Mouse (Mus musculus) CH12.LX (cell line): ENCODE results near the gene Atp5g1. TPM values are rescaled to one million over a fixed set of nuclear protein-coding genes. Genes with fewer than 3 reads are reported as not detected.

Experiments used
- DNase-seq: peaks from one replicate; pipeline ENCODE4 v3.0.0-alpha.2; 2013; ENCODE audit errors: extremely low read depth
- H3K27ac ChIP-seq: 2 replicates; pipeline ENCODE4 v1.5.1; 2012; ENCODE audit warnings: low read depth, mild to moderate bottlenecking, control low read depth, moderate library complexity; ENCODE audit not compliant: insufficient read depth
- H3K27me3 ChIP-seq: replicated peaks from 2 replicates; pipeline ENCODE3; 2012; ENCODE audit warnings: inconsistent platforms
- H3K36me3 ChIP-seq, 2 experiments: replicated peaks in 1 of 2; 2 replicates each; pipeline versions ENCODE3 to v1.6.1; 2012; ENCODE audit warnings: inconsistent platforms in 1 of 2, low read length in 1 of 2, mild to moderate bottlenecking in 1 of 2, mixed read lengths in 1 of 2, moderate library complexity in 1 of 2; ENCODE audit not compliant: control insufficient read depth in 1 of 2, insufficient read depth in 1 of 2
- H3K4me1 ChIP-seq, 2 experiments: 2 replicates each; pipeline ENCODE4 v1.6.1; 2012; ENCODE audit warnings: inconsistent platforms in 1 of 2, moderate library complexity in 1 of 2; ENCODE audit not compliant: insufficient read depth in 2 of 2, control insufficient read depth in 1 of 2
- H3K4me2 ChIP-seq: 2 replicates; pipeline ENCODE4 v1.6.1; 2012; ENCODE audit warnings: low read depth, mild to moderate bottlenecking, control low read depth; ENCODE audit not compliant: poor library complexity, insufficient read depth, severe bottlenecking
- H3K4me3 ChIP-seq, 3 experiments: fragments of 150-350 bp in 1 of 3; sonication (generic) in 1 of 3; replicated peaks in 1 of 3; 2 replicates each; pipeline versions ENCODE3 to v1.5.1; 2011 to 2012; ENCODE audit warnings: low read depth in 2 of 3, low read length in 2 of 3, mild to moderate bottlenecking in 2 of 3, moderate library complexity in 2 of 3, control low read depth in 1 of 3, improper control_type of control experiment in 1 of 3, inconsistent platforms in 1 of 3, mixed read lengths in 1 of 3; ENCODE audit not compliant: poor library complexity in 1 of 3
- H3K79me2 ChIP-seq: replicated peaks from 2 replicates; pipeline ENCODE4 v1.6.1; 2012; ENCODE audit warnings: mild to moderate bottlenecking, moderate library complexity; ENCODE audit not compliant: control insufficient read depth, poor library complexity, insufficient read depth, severe bottlenecking; ENCODE audit errors: extremely low read depth
- H3K9ac ChIP-seq: 2 replicates; pipeline ENCODE4 v1.6.1; 2012; ENCODE audit warnings: low read depth, mild to moderate bottlenecking, control low read depth, moderate library complexity; ENCODE audit not compliant: insufficient read depth
- H3K9me3 ChIP-seq: replicated peaks from 2 replicates; pipeline ENCODE3; 2012; ENCODE audit warnings: low read length, inconsistent platforms, mixed read lengths
- CHD2 ChIP-seq: IDR thresholded peaks from 2 replicates; pipeline ENCODE4 v1.6.1; 2011; ENCODE audit warnings: low read length, improper control_type of control experiment
- ELF1 ChIP-seq: IDR thresholded peaks from 2 replicates; pipeline ENCODE4 v1.6.1; 2014; ENCODE audit warnings: low read depth, mild to moderate bottlenecking, inconsistent platforms, low read length, improper control_type of control experiment
- EP300 ChIP-seq: IDR thresholded peaks from 2 replicates; pipeline ENCODE4 v1.6.1; 2011; ENCODE audit warnings: low read length, improper control_type of control experiment
- ETS1 ChIP-seq: conservative IDR thresholded peaks from 2 replicates; pipeline ENCODE4 v1.6.1; 2012; ENCODE audit warnings: low read depth, mild to moderate bottlenecking, inconsistent platforms, low read length, improper control_type of control experiment, moderate library complexity
- GABPA ChIP-seq: IDR thresholded peaks from 2 replicates; pipeline ENCODE4 v1.6.1; 2012; ENCODE audit warnings: low read depth, low read length, improper control_type of control experiment, inconsistent platforms; ENCODE audit not compliant: insufficient replicate concordance
- HCFC1 ChIP-seq: IDR thresholded peaks from 2 replicates; pipeline ENCODE4 v1.6.1; 2012; ENCODE audit warnings: low read depth, mild to moderate bottlenecking, inconsistent platforms, low read length, improper control_type of control experiment
- JUN ChIP-seq: IDR thresholded peaks from 2 replicates; pipeline ENCODE4 v1.6.1; 2011; ENCODE audit warnings: low read depth, mild to moderate bottlenecking, low read length, improper control_type of control experiment, moderate library complexity; ENCODE audit not compliant: insufficient read depth
- JUND ChIP-seq: conservative IDR thresholded peaks from 2 replicates; pipeline ENCODE4 v1.6.1; 2011; ENCODE audit warnings: low read depth, low read length, improper control_type of control experiment
- MAFK ChIP-seq: IDR thresholded peaks from 2 replicates; pipeline ENCODE4 v1.6.1; 2011; ENCODE audit warnings: low read length, improper control_type of control experiment; ENCODE audit not compliant: insufficient replicate concordance
- MAX ChIP-seq: IDR thresholded peaks from 2 replicates; pipeline ENCODE4 v1.6.1; 2011; ENCODE audit warnings: low read length, improper control_type of control experiment
- MEF2A ChIP-seq: IDR thresholded peaks from 2 replicates; pipeline ENCODE4 v1.6.1; 2014; ENCODE audit warnings: low read depth, mild to moderate bottlenecking, inconsistent platforms, low read length, improper control_type of control experiment, borderline replicate concordance
- MYC ChIP-seq: IDR thresholded peaks from 2 replicates; pipeline ENCODE4 v1.6.1; 2011; ENCODE audit warnings: low read depth, mild to moderate bottlenecking, improper control_type of control experiment, low read length
- NELFE ChIP-seq: IDR thresholded peaks from 2 replicates; pipeline ENCODE4 v1.6.1; 2011; ENCODE audit warnings: low read depth, low read length, improper control_type of control experiment
- NRF1 ChIP-seq: IDR thresholded peaks from 2 replicates; pipeline ENCODE4 v1.6.1; 2014; ENCODE audit warnings: low read depth, mild to moderate bottlenecking, inconsistent platforms, low read length, improper control_type of control experiment, moderate library complexity
- PAX5 ChIP-seq: IDR thresholded peaks from 2 replicates; pipeline ENCODE4 v1.6.1; 2012; ENCODE audit warnings: low read length, inconsistent platforms, mixed read lengths
- POLR2A ChIP-seq: IDR thresholded peaks from 2 replicates; pipeline ENCODE4 v1.6.1; 2011; ENCODE audit warnings: low read depth, mild to moderate bottlenecking, improper control_type of control experiment, low read length
- POLR2AphosphoS2 ChIP-seq: IDR thresholded peaks from 2 replicates; pipeline ENCODE4 v1.6.1; 2011; ENCODE audit warnings: low read depth, low read length, improper control_type of control experiment
- RAD21 ChIP-seq: IDR thresholded peaks from 2 replicates; pipeline ENCODE4 v1.6.1; 2011; ENCODE audit warnings: low read depth, mild to moderate bottlenecking, low read length, improper control_type of control experiment, moderate library complexity
- SMC3 ChIP-seq: IDR thresholded peaks from 2 replicates; pipeline ENCODE4 v1.6.1; 2011; ENCODE audit warnings: low read depth, low read length, improper control_type of control experiment
- TBP ChIP-seq: conservative IDR thresholded peaks from 2 replicates; pipeline ENCODE4 v1.6.1; 2011; ENCODE audit warnings: low read depth, low read length, improper control_type of control experiment
- UBTF ChIP-seq: IDR thresholded peaks from 2 replicates; pipeline ENCODE4 v1.6.1; 2012; ENCODE audit warnings: low read depth, mild to moderate bottlenecking, inconsistent platforms, low read length, improper control_type of control experiment, moderate library complexity
- USF2 ChIP-seq: conservative IDR thresholded peaks from 2 replicates; pipeline ENCODE4 v1.6.1; 2011; ENCODE audit warnings: low read depth, low read length, improper control_type of control experiment
- ZKSCAN1 ChIP-seq: IDR thresholded peaks from 2 replicates; pipeline ENCODE4 v1.6.1; 2012; ENCODE audit warnings: low read depth, inconsistent platforms, low read length, improper control_type of control experiment, borderline replicate concordance
- ZMIZ1 ChIP-seq: IDR thresholded peaks from 2 replicates; pipeline ENCODE4 v1.6.1; 2012; ENCODE audit warnings: low read depth, mild to moderate bottlenecking, inconsistent platforms, low read length, improper control_type of control experiment
- ZNF384 ChIP-seq: IDR thresholded peaks from 2 replicates; pipeline ENCODE4 v1.6.1; 2012; ENCODE audit warnings: low read depth, low read length, improper control_type of control experiment, inconsistent platforms
- dilution Hi-C: fragments of 300-500 bp; cut with MboI; formaldehyde crosslinking; loops from 2 replicates; pipeline ENCODE4 v1.14.3; 2020; ENCODE audit warnings: low sequenced_read_pairs; ENCODE audit not compliant: extremely low pct_unique_long_range_greater_than_20kb, extremely low pct_ligation_motif_present
- in situ Hi-C: fragments of 300-500 bp; cut with MboI; formaldehyde crosslinking; loops from 3 replicates; pipeline ENCODE4 v1.14.3; 2019; ENCODE audit warnings: low sequenced_read_pairs, low pct_ligation_motif_present, low pct_unique_long_range_greater_than_20kb, mixed read lengths
- polyA plus RNA-seq: library from polyadenylated mRNA; unstranded; fragments of >175 nt; gene quantifications from 2 replicates; pipeline ENCODE4 v1.2.1, GENCODE M21; 2012; ENCODE audit warnings: low read depth; ENCODE audit not compliant: insufficient read length
- total RNA-seq, 2 experiments: library from RNA; depleted of rRNA; stranded (reverse); fragments of 300-350 nt in 1 of 2; fragments of >200 nt in 1 of 2; gene quantifications; 2 replicates each; pipeline ENCODE4 v1.2.3; 2012 to 2014

Gene Atp5g1
- total and polyA plus RNA-seq, 3 experiments, result 778 to 969 (median 851) TPM

- DNase-seq, result no peak
- Histone ChIP-seq H3K36me3 (peaks cover 26 to 51% of the 10 kb centered on the region in 2 experiments), H3K4me3 (no peak overlapping the region), H3K27ac (no peak overlapping the region), H3K4me2 (no peak overlapping the region), H3K9ac (no peak overlapping the region), H3K79me2 (peaks cover 22% of the 10 kb centered on the region), H3K9me3 (no peaks in the 10 kb centered on the region), H3K4me1 (peaks cover 4 to 26% of the 10 kb centered on the region in 2 experiments; a peak in 3 of 4 replicates), H3K27me3 (no peaks in the 10 kb centered on the region)
- in situ Hi-C loops, result loop anchor here (5.0 kb wide), 1 partner anchor 54 kb away; no protein-coding TSS in a partner anchor
- dilution Hi-C loops, result no loop called here
- TF ChIP-seq HCFC1 (no peak), JUN (no peak), POLR2A (no peak), ZMIZ1 (no peak), NELFE (no peak), ZNF384 (no peak), UBTF (no peak), MAFK (no peak), ETS1 (no peak), RAD21 (no peak), POLR2AphosphoS2 (no peak), USF2 (no peak), MEF2A (no peak)
Measured at GRCm38 (mm10) chr11:96038560-96038959, 36.9 kb downstream of the Atp5g1 start.

DNA sequence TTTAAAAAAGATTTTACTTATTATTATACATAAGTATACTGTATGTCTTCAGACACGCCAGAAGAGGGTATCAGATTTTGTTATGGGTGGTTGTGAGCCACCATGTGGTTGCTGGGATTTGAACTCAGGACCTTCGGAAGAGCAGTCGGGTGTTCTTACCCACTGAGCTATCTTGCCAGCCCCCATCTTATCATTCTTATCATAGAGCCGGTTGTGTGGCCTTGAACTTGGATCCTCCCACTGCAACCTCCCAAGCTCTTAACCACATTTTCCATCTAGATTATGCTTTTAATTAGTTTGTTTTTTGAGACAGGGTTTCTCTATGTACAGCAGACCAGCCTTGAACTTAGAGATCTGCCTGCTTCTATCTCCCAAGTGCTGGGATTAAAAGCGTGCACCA lies 38.0 kb downstream of the Atp5g1 start:
- Histone ChIP-seq H3K9me3 (no peaks in the 10 kb centered on the region), H3K4me1 (peaks cover 4 to 26% of the 10 kb centered on the region in 2 experiments; a peak in 3 of 4 replicates), H3K4me2 (no peak overlapping the region), H3K4me3 (no peak overlapping the region), H3K9ac (no peak overlapping the region), H3K79me2 (peaks cover 22% of the 10 kb centered on the region), H3K27me3 (no peaks in the 10 kb centered on the region), H3K36me3 (peaks cover 26 to 41% of the 10 kb centered on the region in 2 experiments), H3K27ac (no peak overlapping the region)
- in situ Hi-C loops (loop anchor here (5.0 kb wide), 1 partner anchor 55 kb away; no protein-coding TSS in a partner anchor), dilution Hi-C loops (no loop called here)
- TF ChIP-seq ELF1 (no peak), TBP (no peak), MAFK (no peak), JUND (no peak), PAX5 (no peak), MYC (no peak), GABPA (no peak), SMC3 (no peak), MAX (no peak), NRF1 (no peak), CHD2 (no peak), ZNF384 (no peak), UBTF (no peak), EP300 (no peak), JUN (no peak), ETS1 (no peak), ZKSCAN1 (no peak)
- DNase-seq, result no peak
